Comparison of ENCODE assay signal across 24 mouse cellular contexts in genomic region chr8:70535221-70535620, GRCm38 (mm10).
"Had no signal": no experiment of that assay in that cellular context is flagged by ENCODE, and none has a peak within 500 bp of the region (broad histone marks: within the 10 kb centered on the region; RNA-seq: fewer than 3 reads in every experiment).

No protein-coding gene starts in this region.

- H3K27ac ChIP-seq: heart, embryonic 10.5 days; heart, embryonic 13.5 days; heart, embryonic 15.5 days; hindbrain, embryonic 13.5 days; hindbrain, embryonic 15.5 days; hindbrain, postnatal 0 days; kidney, embryonic 15.5 days; kidney, postnatal 0 days; limb, embryonic 13.5 days; limb, embryonic 15.5 days had no signal

- H3K4me3 ChIP-seq: heart, embryonic 10.5 days; heart, embryonic 13.5 days; heart, embryonic 15.5 days; hindbrain, embryonic 13.5 days; hindbrain, embryonic 15.5 days; kidney, embryonic 15.5 days; limb, embryonic 13.5 days; limb, embryonic 15.5 days had no signal

- H3K27me3 ChIP-seq: heart, embryonic 13.5 days; heart, embryonic 15.5 days; hindbrain, embryonic 13.5 days; hindbrain, embryonic 15.5 days; kidney, embryonic 15.5 days; limb, embryonic 13.5 days; limb, embryonic 15.5 days had no signal

- ATAC-seq: forebrain, embryonic 16.5 days; hindbrain, postnatal 0 days had no signal

- H3K4me2 ChIP-seq: heart, embryonic 13.5 days; heart, embryonic 15.5 days; hindbrain, embryonic 13.5 days; hindbrain, embryonic 15.5 days; kidney, embryonic 15.5 days; limb, embryonic 13.5 days; limb, embryonic 15.5 days had no signal

- H3K9me3 ChIP-seq: heart, embryonic 10.5 days; heart, embryonic 13.5 days; heart, embryonic 15.5 days; hindbrain, embryonic 13.5 days; hindbrain, embryonic 15.5 days; kidney, embryonic 15.5 days; limb, embryonic 13.5 days; limb, embryonic 15.5 days had no signal

- DNase-seq: gastrocnemius, postnatal 14 days; gastrocnemius, postnatal 36 days; heart, adult 11 months; heart, postnatal 14 days; heart, postnatal 36 days; kidney, adult 11 months; kidney, adult 2 months; kidney, adult 9 months; kidney, postnatal 14 days; kidney, postnatal 36 days; layer of hippocampus, adult 9-11 months; layer of hippocampus, postnatal 36 days; left cerebral cortex, postnatal 4 days had no signal

- H3K9ac ChIP-seq: heart, embryonic 15.5 days; hindbrain, embryonic 13.5 days; hindbrain, embryonic 15.5 days; kidney, embryonic 15.5 days; limb, embryonic 13.5 days; limb, embryonic 15.5 days had no signal
